Mouse (Mus musculus): ENCODE measurements around the gene Gm21992. TPM values are rescaled to one million over a fixed set of nuclear protein-coding genes. Genes with fewer than 3 reads are reported as not detected.

Gm21992 gene
- polyA plus RNA-seq, 1 experiment: 12.6 TPM

DNA sequence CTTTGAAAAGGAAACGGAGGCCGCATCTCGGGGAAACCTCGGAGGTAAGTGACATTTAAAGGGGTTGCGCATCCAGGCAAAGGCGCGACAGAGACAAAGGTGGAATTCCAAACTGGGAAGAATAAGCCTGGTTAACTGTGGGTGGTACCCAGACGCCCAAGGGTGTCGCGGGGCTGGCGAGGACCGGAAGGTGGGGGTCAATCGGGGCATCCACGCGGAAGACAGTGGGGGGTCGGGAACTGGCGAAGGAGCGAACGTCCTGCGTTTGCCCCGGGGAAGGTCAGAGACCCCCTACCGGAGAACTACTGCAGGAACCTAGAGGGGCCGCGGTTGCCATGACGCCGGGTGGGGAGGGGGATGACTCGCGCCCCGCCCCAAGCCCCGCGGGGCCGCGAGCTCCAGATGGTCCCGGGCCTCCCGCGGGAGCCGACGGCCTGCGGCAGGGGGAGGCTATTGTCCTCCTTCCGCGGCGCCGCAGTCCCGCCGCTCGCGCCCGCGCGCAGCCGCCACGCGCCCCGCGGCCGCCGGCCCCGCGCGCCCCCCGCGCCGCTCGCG, 99.7 kb downstream of the Gm21992 start:
- no peak for TF ChIP-seq GATA1 (IDR thresholded peaks at IDR 0.05; ENCODE audit: low read length)

DNA sequence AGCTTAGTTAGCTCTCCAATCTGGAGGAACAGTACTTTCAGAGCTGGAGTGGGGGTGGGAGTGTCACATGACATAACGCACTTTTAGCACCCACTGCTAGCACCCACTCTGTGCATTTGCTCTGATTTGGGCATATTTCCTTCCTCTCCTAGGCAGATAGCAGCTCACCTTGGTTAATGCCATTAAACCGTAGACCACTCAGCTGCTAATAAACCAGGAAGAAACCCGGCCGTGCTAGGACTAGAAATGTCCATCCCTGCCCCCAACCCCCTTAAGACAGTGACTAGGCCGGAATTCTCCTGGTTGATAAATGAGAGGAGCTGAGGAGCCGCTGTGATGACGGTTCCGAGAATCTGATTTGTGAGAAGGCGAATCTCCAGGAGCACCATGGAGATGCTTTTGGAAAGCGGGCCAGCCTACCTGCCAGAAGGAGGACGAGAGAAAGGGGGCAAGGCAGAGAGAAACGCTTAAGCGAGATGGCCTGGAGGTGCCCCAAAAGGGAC, 100.3 kb downstream of the Gm21992 start, which contains the start of gene Sptbn2:
Sptbn2 (plus strand) TSS at position 70 of the 503 bp plus-strand sequence.
- TF ChIP-seq GATA1 (IDR thresholded peaks at IDR 0.05; ENCODE audit: low read length): no peak

- TF ChIP-seq GATA1 (IDR thresholded peaks at IDR 0.05; ENCODE audit: low read length): no peak
Measured at GRCm38 (mm10) chr19:4708765-4709164, 102.6 kb downstream of the Gm21992 start.

GRCm38 (mm10) chr19:4701221-4701620, 110.2 kb downstream of the Gm21992 start:
- TF ChIP-seq GATA1 (IDR thresholded peaks at IDR 0.05; ENCODE audit: low read length): no peak

GRCm38 (mm10) chr19:4700656-4701055, 110.8 kb downstream of the Gm21992 start:
- TF ChIP-seq GATA1 (IDR thresholded peaks at IDR 0.05; ENCODE audit: low read length): no peak

DNA sequence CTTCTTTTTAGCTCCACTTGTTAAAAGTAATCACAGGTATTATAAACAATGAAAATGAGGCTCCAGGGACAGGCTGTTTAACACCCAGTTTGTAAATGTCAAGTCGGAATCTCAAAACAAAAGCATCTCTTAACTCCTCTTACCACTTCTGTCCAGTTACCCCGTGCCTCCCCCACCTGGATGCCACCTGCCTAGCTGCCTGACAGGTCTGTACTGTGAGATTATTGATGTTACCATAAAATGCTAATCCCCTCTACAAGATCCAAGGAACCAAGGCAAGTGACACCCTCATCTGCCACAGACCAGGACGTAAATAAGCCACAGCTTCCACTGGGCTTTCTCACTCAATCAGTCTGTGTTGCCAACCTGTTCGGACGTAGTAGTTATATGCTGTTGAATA, 111.6 kb downstream of the Gm21992 start:
- no peak for TF ChIP-seq GATA1 (IDR thresholded peaks at IDR 0.05; ENCODE audit: low read length)

DNA sequence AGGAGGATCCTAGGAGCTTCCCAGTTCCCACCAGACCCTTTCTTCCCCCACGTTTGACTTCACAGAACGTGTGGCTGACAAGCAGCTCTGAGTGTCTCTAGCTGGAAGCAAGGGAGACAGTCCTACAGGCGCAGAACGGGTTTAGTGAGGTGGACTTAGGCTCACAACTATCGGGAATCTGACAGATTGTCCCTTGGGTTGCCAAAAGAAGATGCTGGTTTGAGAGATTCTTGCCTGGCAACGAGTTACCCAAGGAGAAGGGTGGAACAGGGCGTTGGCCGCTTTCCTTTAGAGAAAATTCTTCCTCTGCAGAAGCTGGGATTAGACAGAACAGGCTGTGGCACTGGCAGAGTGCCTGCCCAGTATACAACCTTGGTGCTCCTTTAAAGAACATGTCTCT, 112.6 kb downstream of the Gm21992 start:
- no peak for TF ChIP-seq GATA1 (IDR thresholded peaks at IDR 0.05; ENCODE audit: low read length)

- TF ChIP-seq GATA1 (IDR thresholded peaks at IDR 0.05; ENCODE audit: low read length): no peak
Measured at GRCm38 (mm10) chr19:4698205-4698677, 113.2 kb downstream of the Gm21992 start, which contains the start of gene Gm960. TSS of gene Gm960 (minus strand) at chr19:4698668.

GRCm38 (mm10) chr19:4697721-4698120, 113.7 kb downstream of the Gm21992 start:
- no peak for TF ChIP-seq GATA1 (IDR thresholded peaks at IDR 0.05; ENCODE audit: low read length)

GRCm38 (mm10) chr19:4697121-4697520, 114.3 kb downstream of the Gm21992 start:
- TF ChIP-seq GATA1 (IDR thresholded peaks at IDR 0.05; ENCODE audit: low read length): no peak

- TF ChIP-seq GATA1 (IDR thresholded peaks at IDR 0.05; ENCODE audit: low read length): no peak
Measured at GRCm38 (mm10) chr19:4694346-4694745, 117.1 kb downstream of the Gm21992 start.

Other genes starting within 250 kb of the Gm21992 start
- 14.9 and 15.4 TPM in 2 replicates for gene Lrfn4, start 195.9 kb downstream of the Gm21992 start, polyA plus RNA-seq (2012)
- 17.6 and 40.7 TPM in 2 replicates for gene Rce1, start 186.0 kb downstream of the Gm21992 start, polyA plus RNA-seq (2012)
- gene Gm960, start 112.9 kb downstream of the Gm21992 start, polyA plus RNA-seq (2012): 0.24 TPM in 1 of 2 replicates, not detected in the other
- 0.01 and 0.02 TPM in 2 replicates for gene Sptbn2, start 100.4 kb downstream of the Gm21992 start, polyA plus RNA-seq (2012)
- gene Rbm4b, start 55.1 kb downstream of the Gm21992 start, polyA plus RNA-seq (2012): 4.6 and 5.3 TPM in 2 replicates
- 1.8 and 15.4 TPM in 2 replicates for gene Rbm4, start 17.7 kb downstream of the Gm21992 start, polyA plus RNA-seq (2012)
- gene Rbm14, start within 50 bp of the Gm21992 start, polyA plus RNA-seq (2012): 46.8 and 61.5 TPM in 2 replicates
- gene Ccs, start 27.7 kb upstream of the Gm21992 start, polyA plus RNA-seq (2012): 56.4 and 100 TPM in 2 replicates
- gene Ccdc87, start 27.8 kb upstream of the Gm21992 start, polyA plus RNA-seq (2012): 0.02 TPM in 1 of 2 replicates, not detected in the other
- gene Ctsf, start 43.5 kb upstream of the Gm21992 start, polyA plus RNA-seq (2012): not detected in 2 replicates
- gene Actn3, start 66.3 kb upstream of the Gm21992 start, polyA plus RNA-seq (2012): 0.50 and 0.64 TPM in 2 replicates
- 2.4 and 3.2 TPM in 2 replicates for gene Zdhhc24, start 67.1 kb upstream of the Gm21992 start, polyA plus RNA-seq (2012)
- gene Bbs1, start 95.0 kb upstream of the Gm21992 start, polyA plus RNA-seq (2012): 3.6 and 4.9 TPM in 2 replicates
- gene Dpp3, start 116.7 kb upstream of the Gm21992 start, polyA plus RNA-seq (2012): 72.5 and 78.7 TPM in 2 replicates
- gene Peli3, start 131.5 kb upstream of the Gm21992 start, polyA plus RNA-seq (2012): 0.09 and 0.31 TPM in 2 replicates
- gene Mrpl11, start 150.5 kb upstream of the Gm21992 start, polyA plus RNA-seq (2012): 79.7 and 109 TPM in 2 replicates
- gene Npas4, start 178.7 kb upstream of the Gm21992 start, polyA plus RNA-seq (2012): not detected in 2 replicates
- gene Slc29a2, start 212.2 kb upstream of the Gm21992 start, polyA plus RNA-seq (2012): 4.1 and 4.3 TPM in 2 replicates
- 10.8 and 12.4 TPM in 2 replicates for gene B4gat1, start 227.2 kb upstream of the Gm21992 start, polyA plus RNA-seq (2012)
- gene AC124502.3, start 227.3 kb upstream of the Gm21992 start, polyA plus RNA-seq (2012): 0.15 and 0.33 TPM in 2 replicates
- gene Brms1, start 229.7 kb upstream of the Gm21992 start, polyA plus RNA-seq (2012): 61.3 and 101 TPM in 2 replicates
- gene Rin1, start 238.9 kb upstream of the Gm21992 start, polyA plus RNA-seq (2012): 1.1 TPM in 2 replicates